12 mouse cellular contexts compared by ENCODE assay signal in genomic region chr12:108958483-108958882, GRCm38 (mm10).
DNase-seq lines count a peak whose midpoint lies in the region; ATAC-seq and TF ChIP-seq lines count a peak whose summit lies in the region.
"Had no signal": no experiment of that assay in that cellular context is flagged by ENCODE, and none has a peak within 500 bp of the region (broad histone marks: within the 10 kb centered on the region; RNA-seq: fewer than 3 reads in every experiment).

No protein-coding gene starts in this region.

- DNase-seq in forebrain, embryonic 10.5 days (ENCODE audit: extremely low spot score, low spot score), result no peak
- DNase-seq in kidney, postnatal 0 days (ENCODE audit: low spot score), result no peak
- no peak for DNase-seq in kidney, adult 9 months
- no peak for DNase-seq in testis, postnatal 10 days (ENCODE audit: low spot score)
- DNase-seq in left cerebral cortex, adult 8-10 months (ENCODE audit: low spot score in 2 of 2), result no peak
- DNase-seq: adrenal gland, postnatal 25 days; cerebellum, adult 11-12 months; gastrocnemius, postnatal 14 days had no signal

- no peak for ATAC-seq in forebrain, embryonic 16.5 days
- no peak for ATAC-seq in kidney, postnatal 0 days (replicated peaks; ENCODE audit: low FRiP score, low read depth)
- ATAC-seq in forebrain, embryonic 13.5 days, result no peak
- ATAC-seq in midbrain, embryonic 16.5 days, result no peak

- H3K36me3 ChIP-seq in forebrain, embryonic 10.5 days (replicated peaks), result no peaks in the 10 kb centered on the region
- no peaks in the 10 kb centered on the region for H3K36me3 ChIP-seq in forebrain, embryonic 16.5 days (ENCODE audit: control insufficient read depth, insufficient read depth)
- no peaks in the 10 kb centered on the region for H3K36me3 ChIP-seq in kidney, postnatal 0 days (ENCODE audit: insufficient read depth, low read length)
- H3K36me3 ChIP-seq in forebrain, embryonic 13.5 days (ENCODE audit: poor library complexity, severe bottlenecking), result no peaks in the 10 kb centered on the region
- no peaks in the 10 kb centered on the region for H3K36me3 ChIP-seq in midbrain, embryonic 16.5 days (ENCODE audit: control insufficient read depth, insufficient read depth, low read length)

- H3K9ac ChIP-seq in forebrain, embryonic 16.5 days (replicated peaks; ENCODE audit: low read depth, low read length), result no peak overlapping the region
- H3K9ac ChIP-seq in kidney, postnatal 0 days (ENCODE audit: low read depth, low read length), result no peak overlapping the region
- no peak overlapping the region for H3K9ac ChIP-seq in forebrain, embryonic 13.5 days
- no peak overlapping the region for H3K9ac ChIP-seq in midbrain, embryonic 16.5 days (ENCODE audit: low read depth, low read length)

- 64% methylated on average over 7 of the region's 7 CpGs for WGBS in forebrain, embryonic 10.5 days
- 24% methylated on average over 7 of the region's 7 CpGs for WGBS in forebrain, embryonic 16.5 days
- WGBS in kidney, postnatal 0 days, result 64% methylated on average over 7 of the region's 7 CpGs
- whole genome bisulfite sequencing in forebrain, embryonic 13.5 days, result 24% methylated on average over 7 of the region's 7 CpGs
- WGBS in midbrain, embryonic 16.5 days, result 29% methylated on average over 7 of the region's 7 CpGs

- peaks cover 29% of the 10 kb centered on the region for H3K27me3 ChIP-seq in forebrain, embryonic 10.5 days (ENCODE audit: poor library complexity, severe bottlenecking)
- peaks cover 12% of the 10 kb centered on the region for H3K27me3 ChIP-seq in forebrain, embryonic 16.5 days (replicated peaks; ENCODE audit: control insufficient read depth, insufficient read depth, low read length)
- H3K27me3 ChIP-seq in kidney, postnatal 0 days (ENCODE audit: insufficient read depth, low read length), result no peaks in the 10 kb centered on the region
- peaks cover 32% of the 10 kb centered on the region for H3K27me3 ChIP-seq in forebrain, embryonic 13.5 days
- no peaks in the 10 kb centered on the region; the same call in 1 of the 2 replicates for H3K27me3 ChIP-seq in midbrain, embryonic 16.5 days (ENCODE audit: control insufficient read depth, insufficient read depth, low read depth, low read length)

- H3K9me3 ChIP-seq in forebrain, embryonic 10.5 days, result no peaks in the 10 kb centered on the region
- H3K9me3 ChIP-seq in forebrain, embryonic 16.5 days (ENCODE audit: control insufficient read depth, low read length), result no peaks in the 10 kb centered on the region
- H3K9me3 ChIP-seq in kidney, postnatal 0 days (replicated peaks; ENCODE audit: low read length), result no peaks in the 10 kb centered on the region
- H3K9me3 ChIP-seq in forebrain, embryonic 13.5 days (replicated peaks), result no peaks in the 10 kb centered on the region
- H3K9me3 ChIP-seq in midbrain, embryonic 16.5 days (replicated peaks; ENCODE audit: control insufficient read depth, low read length, poor library complexity, severe bottlenecking), result no peaks in the 10 kb centered on the region

- peaks cover 49% of the 10 kb centered on the region for H3K4me1 ChIP-seq in forebrain, embryonic 10.5 days
- H3K4me1 ChIP-seq in forebrain, embryonic 16.5 days (replicated peaks; ENCODE audit: control insufficient read depth, insufficient read depth, low read length), result peaks cover 54% of the 10 kb centered on the region
- H3K4me1 ChIP-seq in kidney, postnatal 0 days (replicated peaks; ENCODE audit: insufficient read depth, low read length), result peaks cover 18% of the 10 kb centered on the region; the same call in 1 of the 2 replicates
- H3K4me1 ChIP-seq in forebrain, embryonic 13.5 days, result peaks cover 68% of the 10 kb centered on the region
- H3K4me1 ChIP-seq in midbrain, embryonic 16.5 days (ENCODE audit: control insufficient read depth, insufficient read depth, low read length), result peaks cover 39% of the 10 kb centered on the region

- no peak for TF ChIP-seq CTCF in kidney, postnatal 0 days (IDR thresholded peaks at IDR 0.05; ENCODE audit: low read depth)

- peak overlapping the region; percentile 44 for H3K4me3 ChIP-seq in forebrain, embryonic 10.5 days
- H3K4me3 ChIP-seq in forebrain, embryonic 16.5 days (replicated peaks; ENCODE audit: low read length), result no peak overlapping the region
- no peak overlapping the region for H3K4me3 ChIP-seq in kidney, postnatal 0 days (replicated peaks; ENCODE audit: low read depth, low read length)
- H3K4me3 ChIP-seq in forebrain, embryonic 13.5 days, result no peak overlapping the region
- no peak overlapping the region for H3K4me3 ChIP-seq in midbrain, embryonic 16.5 days (ENCODE audit: low read depth, low read length)

- H3K4me2 ChIP-seq in forebrain, embryonic 16.5 days (ENCODE audit: low read length), result no peak overlapping the region; the same call in 1 of the 2 replicates
- peak overlapping the region; percentile 54; the same call in 1 of the 2 replicates for H3K4me2 ChIP-seq in kidney, postnatal 0 days (ENCODE audit: low read length)
- peak overlapping the region; percentile 56 for H3K4me2 ChIP-seq in forebrain, embryonic 13.5 days
- H3K4me2 ChIP-seq in midbrain, embryonic 16.5 days (ENCODE audit: low read length), result peak overlapping the region; percentile 48; the same call in 1 of the 2 replicates

- H3K27ac ChIP-seq in forebrain, embryonic 10.5 days, result peak overlapping the region; percentile 77; the same call in 1 of the 2 replicates
- H3K27ac ChIP-seq in forebrain, embryonic 16.5 days (ENCODE audit: low read length), result no peak overlapping the region
- H3K27ac ChIP-seq in kidney, postnatal 0 days, result no peak overlapping the region
- no peak overlapping the region for H3K27ac ChIP-seq in forebrain, embryonic 13.5 days
- no peak overlapping the region for H3K27ac ChIP-seq in midbrain, embryonic 16.5 days (ENCODE audit: low read length)
- H3K27ac ChIP-seq: macrophage had no signal
